Mouse (Mus musculus): ENCODE results near the gene Sfswap.
"Not testable (repeated sequence)": the region's sequence is repeated elsewhere in the genome, so short reads cannot be mapped to it uniquely, and the experiment has no call there.

Sfswap gene

GRCm38 (mm10) chr5:129500722-129501634, at the start of gene Sfswap:
Gene Sfswap, plus strand, starts transcription at chr5:129501221.
- DNase-seq: peak; percentile 80

GRCm38 (mm10) chr5:129452561-129452960, 48.5 kb upstream of the Sfswap start:
- DNase-seq: peak; percentile 25

GRCm38 (mm10) chr5:129454802-129455528, 46.1 kb upstream of the Sfswap start:
- DNase-seq: peak; percentile 95

GRCm38 (mm10) chr5:129455529-129455896, 45.5 kb upstream of the Sfswap start:
- no peak for DNase-seq

GRCm38 (mm10) chr5:129456579-129457140, 44.4 kb upstream of the Sfswap start:
- DNase-seq: peak; percentile 39

- no peak for DNase-seq
Measured at GRCm38 (mm10) chr5:129458109-129458508, 42.9 kb upstream of the Sfswap start.

- DNase-seq: peak; percentile 50
Measured at GRCm38 (mm10) chr5:129458541-129458940, 42.5 kb upstream of the Sfswap start.

GRCm38 (mm10) chr5:129460798-129461476, 40.1 kb upstream of the Sfswap start:
- peak; percentile 29 for DNase-seq

- not testable (repeated sequence) for DNase-seq
Measured at GRCm38 (mm10) chr5:129463648-129464047, 37.4 kb upstream of the Sfswap start.

GRCm38 (mm10) chr5:129465788-129466187, 35.2 kb upstream of the Sfswap start:
- DNase-seq: no peak

- no peak for DNase-seq
Measured at GRCm38 (mm10) chr5:129475532-129476045, 25.4 kb upstream of the Sfswap start.

GRCm38 (mm10) chr5:129489879-129490278, 11.1 kb upstream of the Sfswap start:
- DNase-seq: no peak

- no peak for DNase-seq
Measured at GRCm38 (mm10) chr5:129501671-129502070, 650 bp downstream of the Sfswap start.

- DNase-seq: no peak
Measured at GRCm38 (mm10) chr5:129506886-129507285, 5.9 kb downstream of the Sfswap start.

GRCm38 (mm10) chr5:129518180-129518579, 17.2 kb downstream of the Sfswap start:
- DNase-seq: peak; percentile 60

GRCm38 (mm10) chr5:129518786-129519185, 17.8 kb downstream of the Sfswap start:
- peak; percentile 71 for DNase-seq

- DNase-seq: no peak
Measured at GRCm38 (mm10) chr5:129519591-129519990, 18.6 kb downstream of the Sfswap start.

GRCm38 (mm10) chr5:129521501-129521900, 20.5 kb downstream of the Sfswap start:
- DNase-seq: no peak

- no peak for DNase-seq
Measured at GRCm38 (mm10) chr5:129521913-129522312, 20.9 kb downstream of the Sfswap start.

GRCm38 (mm10) chr5:129523166-129523565, 22.1 kb downstream of the Sfswap start:
- no peak for DNase-seq

- DNase-seq: no peak
Measured at GRCm38 (mm10) chr5:129524751-129525150, 23.7 kb downstream of the Sfswap start.

- DNase-seq: no peak
Measured at GRCm38 (mm10) chr5:129527162-129527561, 26.1 kb downstream of the Sfswap start.

GRCm38 (mm10) chr5:129529571-129529970, 28.6 kb downstream of the Sfswap start:
- DNase-seq: no peak
